Mouse (Mus musculus): Measurements from ENCODE around the gene Luc7l2. TPM values are rescaled to one million over a fixed set of nuclear protein-coding genes. Genes with fewer than 3 reads are reported as not detected.
"Not testable (repeated sequence)": the region's sequence is repeated elsewhere in the genome, so short reads cannot be mapped to it uniquely, and the experiment has no call there.

Luc7l2 gene
- polyA plus RNA-seq (2017; shearing (Covaris generic)) = 100 to 1,000 TPM; 124 to 191 TPM

GRCm38 (mm10) chr6:38551062-38551988 is at the start of gene Luc7l2:
TSS of gene Luc7l2 (plus strand) at chr6:38551334.
- peak; percentile 79 for ATAC-seq

- ATAC-seq = no peak
These were observed 39.0 kb upstream of the Luc7l2 start for GRCm38 (mm10) chr6:38512096-38512495.

DNA sequence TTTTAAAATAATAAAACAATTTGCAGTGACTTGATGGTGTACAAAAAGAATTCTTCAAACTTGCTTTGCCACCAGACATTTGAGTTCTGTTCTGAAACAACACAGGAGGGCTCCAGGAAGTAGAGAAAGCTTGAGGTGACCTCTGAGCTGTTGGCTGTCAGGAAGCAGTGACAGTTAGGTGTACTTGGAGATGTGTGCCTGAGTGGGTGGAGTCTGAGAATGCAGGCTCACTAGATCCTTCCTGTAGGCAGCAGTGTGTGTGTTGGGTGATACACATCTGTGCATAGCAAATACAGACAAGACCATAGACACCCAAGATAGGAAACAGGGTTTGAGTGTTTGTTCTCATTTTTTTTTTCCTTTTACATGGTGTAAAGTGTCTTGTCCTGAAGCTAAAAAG is 38.3 kb upstream of the Luc7l2 start:
- ATAC-seq = peak; percentile 78

- no peak for ATAC-seq
These were observed 35.9 kb upstream of the Luc7l2 start for GRCm38 (mm10) chr6:38515201-38515600.

- ATAC-seq = no peak
These were observed 27.3 kb upstream of the Luc7l2 start for GRCm38 (mm10) chr6:38523851-38524250.

GRCm38 (mm10) chr6:38531211-38531820 is 19.8 kb upstream of the Luc7l2 start:
- ATAC-seq = no peak

- no peak for ATAC-seq
These were observed 18.4 kb upstream of the Luc7l2 start for GRCm38 (mm10) chr6:38532500-38533420.

GRCm38 (mm10) chr6:38533428-38534405 is 17.4 kb upstream of the Luc7l2 start, which contains the start of gene Fmc1:
TSS of gene Fmc1 (plus strand) at chr6:38533502.
- ATAC-seq = peak; percentile 83

DNA sequence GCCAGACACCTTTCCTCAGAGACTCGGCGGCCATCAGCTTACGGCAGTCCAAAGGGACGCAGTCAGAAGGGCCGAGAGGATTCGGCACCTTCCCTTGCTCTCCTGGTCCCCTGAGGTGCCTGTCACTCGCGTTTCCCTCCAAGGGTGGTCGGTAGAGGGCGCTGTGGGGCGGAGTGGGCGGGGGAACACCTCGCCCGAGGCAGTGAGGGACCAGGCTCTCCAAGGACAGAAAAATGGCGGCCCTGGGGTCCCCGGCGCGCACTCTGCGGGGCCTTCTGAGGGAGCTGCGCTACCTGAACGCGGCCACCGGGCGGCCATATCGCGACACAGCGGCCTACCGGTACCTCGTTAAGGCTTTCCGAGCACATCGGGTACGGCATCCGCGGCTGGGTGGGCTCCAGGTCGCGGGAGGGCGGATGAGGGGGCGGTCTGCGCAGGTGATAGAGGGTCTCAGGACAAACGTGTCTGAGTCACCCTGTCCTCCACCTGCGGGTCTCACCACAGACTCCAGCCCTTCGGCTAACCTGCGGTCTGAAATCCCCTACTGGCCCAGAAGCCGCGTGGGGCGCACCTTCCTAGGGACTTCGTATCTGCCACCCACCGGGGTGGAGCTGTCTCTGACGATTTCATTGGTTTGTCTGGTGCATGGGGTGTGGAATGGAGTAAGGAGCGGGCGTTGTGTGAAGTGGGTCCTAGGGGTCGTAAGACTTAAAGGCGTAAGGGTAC is 16.3 kb upstream of the Luc7l2 start:
- peak; percentile 54 for ATAC-seq

DNA sequence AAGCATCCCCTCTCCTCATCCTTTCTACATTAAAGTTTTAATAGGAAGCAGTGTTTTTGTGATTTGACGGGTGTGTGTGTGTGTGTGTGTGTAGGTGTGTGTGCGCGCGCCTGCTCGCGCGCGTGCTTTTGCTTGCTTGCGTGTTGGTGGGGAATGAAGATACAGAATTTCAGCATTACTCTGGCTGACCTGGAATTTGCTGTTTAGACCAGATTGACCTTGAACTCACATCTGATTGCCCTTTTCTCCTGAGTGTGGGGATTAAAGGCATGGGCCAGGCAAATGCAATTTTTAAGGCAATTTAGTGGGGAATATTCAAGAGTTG is 15.8 kb upstream of the Luc7l2 start:
- no peak for ATAC-seq

- ATAC-seq = no peak
These were observed 15.3 kb upstream of the Luc7l2 start for GRCm38 (mm10) chr6:38535788-38536187.

DNA sequence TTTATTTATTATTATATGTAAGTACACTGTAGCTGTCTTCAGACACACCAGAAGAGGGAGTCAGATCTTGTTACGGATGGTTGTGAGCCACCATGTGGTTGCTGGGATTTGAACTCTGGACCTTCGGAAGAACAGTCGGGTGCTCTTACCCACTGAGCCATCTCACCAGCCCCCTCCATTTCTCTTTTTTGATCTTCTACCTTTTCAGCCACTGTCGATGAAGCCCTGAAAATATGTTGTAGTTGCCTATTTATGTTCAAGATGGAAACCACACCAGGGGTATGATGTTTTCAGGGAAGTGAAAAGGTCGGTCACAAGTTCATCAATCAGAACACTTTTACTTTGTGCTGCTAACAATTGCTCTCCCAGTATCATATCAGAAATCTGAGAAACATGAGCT is 7.0 kb upstream of the Luc7l2 start:
- not testable (repeated sequence) for ATAC-seq

- not testable (repeated sequence) for ATAC-seq
These were observed 4.1 kb upstream of the Luc7l2 start for GRCm38 (mm10) chr6:38547005-38547404.

DNA sequence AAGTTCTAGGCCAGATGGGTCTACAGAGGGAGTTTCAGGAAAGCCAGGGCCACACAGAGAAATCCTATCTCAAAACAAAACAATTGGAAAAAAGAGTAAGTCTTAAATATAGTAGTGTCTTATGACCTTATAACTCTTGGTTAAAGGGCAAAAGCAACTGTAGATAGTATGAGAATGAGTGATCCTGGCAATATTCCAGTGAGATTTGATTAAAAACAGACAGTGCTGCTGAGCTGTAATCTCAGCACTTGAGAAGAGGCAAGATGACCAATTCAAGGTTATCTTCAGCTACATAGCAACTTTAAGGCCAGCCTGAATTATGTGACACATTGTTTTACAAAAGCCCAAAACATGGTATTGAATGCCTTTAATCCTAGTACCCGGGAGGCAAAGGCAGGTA is 3.4 kb upstream of the Luc7l2 start:
- no peak for ATAC-seq

GRCm38 (mm10) chr6:38548595-38548994 is 2.5 kb upstream of the Luc7l2 start:
- not testable (repeated sequence) for ATAC-seq

- ATAC-seq = not testable (repeated sequence)
These were observed 1.3 kb upstream of the Luc7l2 start for GRCm38 (mm10) chr6:38549840-38550239.

DNA sequence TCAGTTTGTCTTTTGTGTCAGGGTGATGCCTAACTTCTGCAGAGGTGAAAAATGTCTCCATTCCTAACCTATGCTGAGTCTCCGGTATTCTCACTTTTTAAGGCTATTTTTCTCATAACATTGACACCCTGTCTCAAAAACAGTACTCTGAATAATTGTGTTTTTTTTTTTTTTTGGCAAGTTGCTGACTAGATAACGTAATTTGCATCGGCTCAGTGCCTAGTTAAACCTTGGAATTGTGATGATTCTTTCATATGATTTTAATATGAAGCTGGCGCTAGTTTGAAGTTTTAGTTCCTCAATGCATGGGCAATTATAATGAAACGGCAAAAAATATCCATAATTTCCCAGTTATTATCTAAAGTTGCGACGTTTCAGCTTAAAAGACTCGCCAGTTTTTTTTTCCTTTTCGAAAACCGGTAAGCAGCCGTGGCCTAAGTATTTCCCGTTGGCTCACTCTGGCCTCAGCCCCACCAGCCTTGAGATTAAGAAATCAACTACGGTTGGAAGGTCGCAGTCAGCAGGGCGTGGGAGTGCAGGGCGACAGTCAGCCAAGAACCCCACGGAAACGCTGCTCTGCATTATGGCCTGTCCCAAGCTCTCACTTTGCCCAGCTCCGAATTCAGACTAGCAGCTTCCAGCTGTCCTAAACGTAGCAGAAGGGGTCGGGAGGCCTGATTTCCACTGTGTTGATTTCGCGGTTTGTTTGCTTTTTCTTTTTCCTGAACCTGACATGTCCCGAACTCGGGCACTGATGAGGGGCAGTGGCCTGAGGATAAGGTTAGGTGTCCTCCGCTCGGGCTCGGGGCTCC is 678 bp upstream of the Luc7l2 start:
- peak; percentile 12 for ATAC-seq

GRCm38 (mm10) chr6:38551989-38552635 is 978 bp downstream of the Luc7l2 start:
- ATAC-seq = peak; percentile 79

DNA sequence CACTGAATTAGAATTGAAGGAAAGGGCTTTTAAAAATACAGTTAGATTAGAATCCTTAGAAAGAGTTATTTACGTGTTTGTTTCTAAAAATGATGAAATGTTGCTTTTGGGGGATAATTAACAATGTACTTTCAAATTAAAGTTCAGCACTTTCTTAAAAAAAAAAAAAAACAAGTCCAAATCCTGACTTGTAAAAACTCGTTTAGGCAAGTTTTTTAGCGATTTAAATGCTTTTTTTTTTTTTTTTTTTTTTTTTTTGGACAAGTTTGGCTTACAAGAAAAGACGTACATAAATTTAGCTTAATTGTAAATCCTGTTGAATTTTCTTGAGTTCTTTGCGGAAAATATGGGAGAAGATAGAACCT is 1.5 kb downstream of the Luc7l2 start:
- no peak for ATAC-seq

GRCm38 (mm10) chr6:38576096-38576495 is 25.0 kb downstream of the Luc7l2 start:
- no peak for ATAC-seq

All from CD4-positive, CD25-positive, alpha-beta regulatory T cell, adult 4 months (primary cell).